Mouse (Mus musculus) CD8-positive naive resting alpha-beta T cell, adult 2 months (primary cell): ENCODE measurements around the gene Fank1.

Source experiments
- DNase-seq, 2 experiments: peaks; one replicate each; pipeline ENCODE4 v3.0.0; 2022; ENCODE audit warnings: low read depth in 2 of 2, low spot score in 2 of 2

Gene Fank1

GRCm38 (mm10) chr7:133888926-133889920 lies 112.6 kb downstream of the Fank1 start:
- no peak for DNase-seq

DNA sequence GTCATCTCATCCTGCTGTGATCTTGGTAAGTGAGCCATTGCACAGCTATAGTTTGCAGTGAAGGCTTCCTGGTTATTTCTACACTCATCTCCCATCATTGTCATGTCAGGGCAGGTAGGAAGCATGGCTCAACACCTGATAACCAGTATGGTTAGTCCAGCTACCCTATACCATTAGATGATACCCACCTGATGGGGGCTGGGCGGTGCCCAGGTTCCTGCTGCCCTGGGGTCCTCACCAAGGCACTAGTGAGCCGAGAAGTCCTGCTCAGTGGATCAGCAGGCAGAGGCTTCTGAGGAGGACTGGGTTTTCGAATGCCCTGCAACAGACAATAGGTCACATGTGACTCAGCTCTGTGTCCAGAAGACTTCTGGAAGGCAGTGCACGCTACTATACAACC lies 113.3 kb downstream of the Fank1 start:
- no peak for DNase-seq

- no peak for DNase-seq
Measured at GRCm38 (mm10) chr7:133891298-133891697, 114.6 kb downstream of the Fank1 start.

- DNase-seq = no peak
Measured at GRCm38 (mm10) chr7:133891796-133892195, 115.1 kb downstream of the Fank1 start.

- DNase-seq = no peak
Measured at GRCm38 (mm10) chr7:133899391-133899790, 122.7 kb downstream of the Fank1 start.

DNA sequence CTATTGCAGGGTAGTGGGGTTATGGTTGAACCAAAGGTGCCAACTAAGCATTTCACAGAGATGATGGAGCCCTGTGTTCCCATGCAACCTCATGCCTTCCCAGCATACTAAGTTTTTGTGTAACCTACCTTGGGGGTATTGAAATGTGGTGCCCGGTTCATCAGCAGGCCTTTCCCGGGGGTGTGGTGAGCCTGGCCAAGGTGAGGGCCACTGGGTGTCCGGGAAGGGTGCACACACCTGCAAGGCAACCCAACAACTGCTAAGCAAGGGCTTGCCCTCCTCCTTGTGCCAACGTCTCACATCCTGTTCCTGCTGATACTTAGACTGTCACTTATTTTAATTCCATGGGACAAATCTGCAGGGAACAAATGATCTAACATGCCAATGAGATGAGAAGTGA lies 132.3 kb downstream of the Fank1 start:
- no peak for DNase-seq

GRCm38 (mm10) chr7:133909833-133910375 lies 133.2 kb downstream of the Fank1 start:
- DNase-seq = no peak

DNA sequence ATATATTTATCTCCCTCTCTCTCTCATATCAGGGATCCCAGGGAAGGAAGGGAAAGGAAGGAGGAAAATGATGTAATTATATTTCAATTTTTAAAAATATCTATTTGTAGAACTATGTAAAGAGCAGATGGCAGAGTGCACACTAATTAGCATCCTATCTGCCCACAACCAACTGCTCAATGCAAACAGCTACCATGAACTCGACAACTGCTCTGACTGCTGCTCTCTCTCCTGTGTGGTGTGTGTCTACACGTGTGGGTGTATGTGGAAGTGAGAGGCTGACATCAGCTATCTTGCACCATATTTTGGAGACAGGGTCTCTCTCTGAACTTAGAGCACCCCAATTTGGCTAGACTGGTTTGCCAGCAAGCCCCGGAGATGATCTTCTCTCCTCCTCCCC lies 135.2 kb downstream of the Fank1 start:
- DNase-seq = no peak

GRCm38 (mm10) chr7:133916230-133916629 lies 139.6 kb downstream of the Fank1 start:
- no peak for DNase-seq

DNA sequence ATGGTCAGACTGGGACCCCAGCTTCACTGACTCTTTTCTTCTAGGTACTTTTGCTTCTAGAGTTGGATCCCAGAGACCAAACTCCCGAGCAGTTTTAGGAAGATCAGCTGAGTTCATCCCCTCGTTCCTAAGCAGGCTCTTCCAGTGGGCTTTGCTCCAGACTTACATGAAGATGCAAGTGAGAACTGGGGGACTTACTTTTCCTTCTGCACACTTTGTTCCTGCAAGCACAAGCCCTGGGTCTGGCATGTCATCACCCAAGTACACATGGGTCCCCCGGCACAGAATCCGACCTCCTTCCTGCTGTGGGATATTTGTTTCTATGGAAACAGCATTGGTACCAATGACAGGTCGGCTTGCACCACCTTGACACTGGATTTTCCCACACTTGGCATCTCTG lies 142.6 kb downstream of the Fank1 start:
- DNase-seq = no peak

DNA sequence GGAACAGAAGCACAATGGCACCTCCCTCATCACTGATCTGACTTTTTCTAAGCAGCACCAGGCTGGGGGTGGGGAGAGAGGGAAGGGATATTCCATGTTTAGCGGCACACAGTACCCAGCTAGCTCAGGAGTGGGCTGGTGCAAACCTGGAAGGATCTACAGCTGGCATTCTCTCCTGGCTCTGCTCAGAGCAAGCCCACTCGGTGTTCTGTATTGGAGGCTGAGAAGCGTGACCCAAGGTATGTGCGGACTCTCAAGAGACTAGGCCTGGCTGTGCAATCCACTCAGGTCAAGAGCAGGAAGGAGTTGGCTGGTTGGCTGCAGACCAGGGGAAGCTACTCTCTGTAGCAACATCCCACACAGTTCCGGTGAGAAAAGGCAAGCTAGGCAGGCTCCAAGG lies 143.3 kb downstream of the Fank1 start:
- DNase-seq = no peak

GRCm38 (mm10) chr7:133920724-133921123 lies 144.1 kb downstream of the Fank1 start:
- DNase-seq = no peak

GRCm38 (mm10) chr7:133921291-133921690 lies 144.6 kb downstream of the Fank1 start:
- no peak for DNase-seq

DNA sequence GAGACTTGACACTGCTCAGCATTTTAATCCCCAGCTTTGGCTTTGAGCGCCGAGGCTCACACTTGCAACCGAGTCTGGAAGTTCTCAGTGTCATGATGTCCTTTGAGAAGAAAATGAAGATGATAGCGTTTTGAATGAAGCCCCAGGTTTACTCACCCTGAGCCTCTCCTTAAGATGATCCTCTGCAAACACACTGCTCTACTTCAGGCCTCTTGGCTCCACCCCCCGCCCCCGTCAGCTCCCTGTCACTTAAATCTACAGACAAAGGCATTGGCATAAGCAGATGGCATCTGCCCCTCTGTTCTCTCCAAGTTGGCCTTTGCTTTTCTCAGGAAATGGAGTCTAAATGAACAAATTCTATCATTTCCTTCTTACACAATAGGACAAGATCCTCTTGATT lies 147.3 kb downstream of the Fank1 start:
- no peak for DNase-seq

DNA sequence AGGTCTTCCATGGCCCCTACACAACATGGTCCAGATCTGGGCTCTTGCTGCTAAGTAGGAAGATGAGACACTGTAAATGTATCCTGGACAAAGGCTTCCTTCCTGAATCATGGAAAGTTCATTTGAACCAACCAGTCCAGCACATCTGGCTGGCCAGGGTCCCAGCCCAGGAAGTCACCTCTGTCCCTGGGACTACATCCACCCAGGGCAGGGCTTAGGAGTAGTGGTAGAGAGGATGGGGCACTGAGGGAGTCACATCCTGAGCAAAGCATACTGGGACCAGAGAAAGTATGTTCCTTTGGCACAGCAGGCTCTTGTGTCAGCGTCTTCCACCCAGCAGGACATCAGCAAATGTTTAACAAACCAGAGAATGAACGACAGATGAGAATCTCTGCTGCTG lies 149.1 kb downstream of the Fank1 start:
- no peak for DNase-seq

GRCm38 (mm10) chr7:133928981-133929380 lies 152.3 kb downstream of the Fank1 start:
- DNase-seq = no peak
